8 mouse cellular contexts compared by ENCODE assay signal in genomic region chr5:53429683-53430477, GRCm38 (mm10). TPM values are rescaled to one million over a fixed set of nuclear protein-coding genes. Genes with fewer than 3 reads are reported as not detected.
DNase-seq lines count a peak whose midpoint lies in the region; ATAC-seq and TF ChIP-seq lines count a peak whose summit lies in the region.
"Had no signal": no experiment of that assay in that cellular context is flagged by ENCODE, and none has a peak within 500 bp of the region (broad histone marks: within the 10 kb centered on the region; RNA-seq: fewer than 3 reads in every experiment).

No protein-coding gene starts in this region.

- peaks cover 3% of the 10 kb centered on the region; the same call in 1 of the 2 replicates for H3K36me3 ChIP-seq in heart, adult 2 months (ENCODE audit: control insufficient read depth, insufficient read depth, low read length)
- H3K36me3 ChIP-seq: forebrain, embryonic 10.5 days had no signal

- intact Hi-C loops in heart, adult 2 months (cut with DNase I), result loop anchor here (5.0 kb wide), 1 partner anchor 73 kb away; no protein-coding TSS in a partner anchor

- H3K27ac ChIP-seq in heart, adult 2 months, result peak overlapping the region; percentile 18
- H3K27ac ChIP-seq: forebrain, embryonic 10.5 days had no signal

- TF ChIP-seq POLR2A in heart, adult 2 months (IDR thresholded peaks at IDR 0.05; ENCODE audit: insufficient read depth, low read depth, low read length), result no peak

- no peak for ATAC-seq in monocyte, adult 5-6 weeks (replicated peaks; ENCODE audit: insufficient number of reproducible peaks, low FRiP score, low TSS enrichment, poor library complexity, severe bottlenecking)

- DNase-seq in urinary bladder, postnatal 36 days (ENCODE audit: low spot score in 2 of 2), result peak; percentile 41 to 48
- no peak for DNase-seq in urinary bladder, postnatal 25 days (ENCODE audit: low spot score)
- peak in 1 of 2 experiments; percentile 64 for DNase-seq in heart, adult 2 months
- peak; percentile 41 for DNase-seq in kidney, postnatal 14 days
- no peak for DNase-seq in adrenal gland, postnatal 4 days (ENCODE audit: low spot score in 2 of 2)
- DNase-seq in layer of hippocampus, adult 18-20 months (ENCODE audit: low spot score in 2 of 2), result no peak

- H3K4me1 ChIP-seq in heart, adult 2 months (ENCODE audit: control insufficient read depth, insufficient read depth, low read length), result peaks cover 2% of the 10 kb centered on the region
- H3K4me1 ChIP-seq: forebrain, embryonic 10.5 days had no signal

- 0 out of 2 replicates have a peak, but pooled peaks have one; percentile 33 for TF ChIP-seq EP300 in heart, adult 2 months (IDR thresholded peaks at IDR 0.05; ENCODE audit: insufficient read depth, low read depth, low read length)

- H3K4me3 ChIP-seq in heart, adult 2 months, result no peak overlapping the region
- H3K4me3 ChIP-seq: forebrain, embryonic 10.5 days had no signal

- WGBS in heart, adult 2 months, result 52% methylated on average over 10 of the region's 10 CpGs

- no peak overlapping the region for H3K9ac ChIP-seq in heart, adult 2 months (ENCODE audit: low read depth, low read length)

- H3K27me3 ChIP-seq in heart, adult 2 months (ENCODE audit: control insufficient read depth, insufficient read depth, low read length), result no peaks in the 10 kb centered on the region

- no peaks in the 10 kb centered on the region for H3K79me2 ChIP-seq in heart, adult 2 months (replicated peaks; ENCODE audit: control insufficient read depth, insufficient read depth, low read length)

- TF ChIP-seq CTCF in heart, adult 2 months (IDR thresholded peaks at IDR 0.05), result peak; percentile 28

RNA-seq across cellular contexts. Expression of gene Rbpj, which starts 36.1 kb away (rescaled TPM):
- total RNA-seq in heart, adult 2 months (2021), result 10 to 100 TPM; 22.1 to 29.6 TPM
- polyA plus RNA-seq in heart, adult 2 months (2012; rRNA removed), result 13.5 and 18.1 TPM in 2 replicates
- total RNA-seq in monocyte, adult 5-6 weeks (2017), result 24.6 to 49.7 TPM (median 31.9 TPM) in 3 replicates
- 10 to 100 TPM; 54.6 to 62.2 TPM for total RNA-seq in adrenal gland, postnatal 4 days (2021)
- 10 to 100 TPM; 18.8 to 21.8 TPM for total RNA-seq in layer of hippocampus, adult 18-20 months (2021)

Comparison
In these comparisons a context has a peak if more than half of its experiments do, and no peak if none do; other contexts are left out.
1. DNase-seq: peak in urinary bladder, postnatal 36 days (2 of 2) and kidney, postnatal 14 days (single experiment); none in urinary bladder, postnatal 25 days (single experiment), adrenal gland, postnatal 4 days (0 of 2) and layer of hippocampus, adult 18-20 months (0 of 2).